Mouse (Mus musculus): Measurements from ENCODE around the gene 4930469K13Rik.

- TF ChIP-seq CTCF (IDR thresholded peaks at IDR 0.05) (no peak), EP300 (IDR thresholded peaks at IDR 0.05) (no peak)
Observed at GRCm38 (mm10) chr11:33986525-33986924, 111.8 kb downstream of the 4930469K13Rik start.
